Mouse (Mus musculus): ENCODE measurements around the gene Selenbp1.
"Not testable (repeated sequence)": the region's sequence is repeated elsewhere in the genome, so short reads cannot be mapped to it uniquely, and the experiment has no call there.

The Selenbp1 gene

GRCm38 (mm10) chr3:94932809-94933564, at the start of gene Selenbp1:
Gene Selenbp1 (plus strand): TSS chr3:94933056.
- DNase-seq = peak; percentile 90 to 93

DNA sequence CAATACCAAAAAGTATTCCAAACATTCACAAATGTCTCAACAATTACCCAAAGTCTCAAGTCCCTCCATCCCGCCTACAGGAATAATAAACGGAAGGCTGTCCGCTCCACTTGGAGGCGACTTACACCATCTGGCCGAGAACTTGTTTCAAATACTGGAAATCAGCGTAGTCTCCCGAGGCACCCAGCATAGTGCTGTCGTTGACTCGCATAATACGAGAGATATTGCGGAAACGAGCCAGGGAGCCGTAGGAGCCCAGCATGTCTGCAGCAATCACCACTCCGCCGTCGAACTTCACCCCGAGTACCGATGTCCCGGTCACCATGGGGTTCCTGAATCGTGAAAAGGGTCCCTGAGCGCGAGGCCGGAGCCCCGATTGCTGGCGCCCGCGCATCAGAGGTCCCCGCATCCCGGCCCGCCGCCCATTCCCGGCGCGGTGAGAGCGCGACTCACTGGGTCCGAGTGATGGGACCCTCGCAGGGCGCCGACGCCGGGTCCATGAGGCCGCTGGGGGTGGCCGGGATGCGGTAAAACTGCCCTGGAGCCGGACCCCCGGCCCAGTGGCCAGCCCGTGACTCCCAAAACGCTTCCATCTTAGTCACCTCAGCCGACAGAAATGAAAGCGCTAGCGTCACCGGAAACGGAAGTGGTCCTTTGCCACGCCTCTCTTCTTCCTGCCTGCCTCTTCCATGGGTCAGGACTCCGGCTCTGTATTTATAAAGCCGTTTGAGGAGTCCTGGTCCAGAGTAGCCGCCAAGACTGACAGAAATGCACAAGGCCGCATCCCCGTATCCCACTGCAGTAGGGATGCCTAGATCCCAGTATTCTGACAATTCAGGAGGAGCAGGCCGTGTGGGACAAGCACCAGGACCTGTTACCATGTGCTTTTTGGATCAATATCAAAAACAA, 46.3 kb upstream of the Selenbp1 start, which contains the start of gene Psmb4:
Psmb4 (minus strand) TSS at position 646 of the 909 bp plus-strand sequence.
- DNase-seq = peak; percentile 88 to 90

DNA sequence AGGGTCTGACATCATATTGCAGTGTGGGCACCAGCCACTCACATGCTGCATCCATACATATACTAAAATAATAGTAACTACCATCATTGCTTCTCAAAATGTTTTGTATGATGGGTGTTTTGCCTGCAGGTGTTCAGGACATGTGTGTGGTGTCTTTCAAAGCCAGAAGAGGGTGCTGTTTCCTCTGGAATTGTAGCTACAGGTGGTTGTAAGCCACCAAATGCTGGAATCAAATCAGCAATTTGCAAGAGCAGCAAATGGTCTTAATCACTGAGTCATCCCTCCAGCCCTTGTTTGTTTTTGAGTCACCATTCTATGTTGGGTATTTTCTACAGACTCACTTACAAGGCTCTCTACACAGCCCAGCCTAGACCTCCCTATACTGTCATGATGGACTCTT, 44.3 kb upstream of the Selenbp1 start:
- DNase-seq = peak; percentile 43 to 57

DNA sequence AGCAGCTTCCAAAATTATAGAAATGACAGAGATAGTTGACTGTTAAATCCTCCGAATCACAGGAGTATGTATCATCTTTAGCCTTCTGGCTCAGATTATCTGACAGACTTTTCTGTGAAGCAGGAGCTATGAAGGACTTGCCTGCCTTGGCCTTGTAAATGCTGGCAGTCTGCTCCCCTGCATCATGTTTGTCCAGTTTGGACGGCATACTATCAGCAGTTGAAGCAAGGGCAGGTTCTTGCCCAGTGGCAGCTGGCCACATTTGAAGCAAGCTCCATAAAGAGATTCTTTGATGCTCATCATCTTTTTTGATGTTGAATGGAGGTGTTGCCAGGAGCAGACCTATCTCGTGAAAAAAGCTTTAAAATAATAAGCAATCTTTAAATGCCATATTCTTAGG, 38.8 kb upstream of the Selenbp1 start:
- no peak for DNase-seq

DNA sequence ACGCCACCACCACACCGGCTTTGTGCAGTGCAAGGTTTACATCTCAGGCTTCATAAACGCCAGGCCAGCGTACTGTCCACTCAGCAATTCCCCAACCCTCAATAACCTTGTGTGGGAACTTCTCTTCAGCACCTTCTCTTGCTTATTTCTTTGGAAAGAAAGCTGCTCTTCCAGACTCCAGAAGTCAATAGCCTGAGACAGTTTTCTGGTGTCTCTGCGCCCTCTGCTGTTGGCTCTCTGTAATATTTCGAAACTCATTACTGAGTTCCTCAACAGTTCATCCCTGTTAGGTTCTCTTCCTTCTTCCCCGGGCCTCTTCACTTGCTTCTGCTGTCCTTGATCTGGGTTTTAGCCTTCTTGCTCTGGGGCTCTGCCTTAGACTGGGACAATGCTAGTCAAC, 30.1 kb upstream of the Selenbp1 start:
- DNase-seq = peak; percentile 79 to 80

- DNase-seq = not testable (repeated sequence)
Measured at GRCm38 (mm10) chr3:94904759-94905158, 28.1 kb upstream of the Selenbp1 start.

DNA sequence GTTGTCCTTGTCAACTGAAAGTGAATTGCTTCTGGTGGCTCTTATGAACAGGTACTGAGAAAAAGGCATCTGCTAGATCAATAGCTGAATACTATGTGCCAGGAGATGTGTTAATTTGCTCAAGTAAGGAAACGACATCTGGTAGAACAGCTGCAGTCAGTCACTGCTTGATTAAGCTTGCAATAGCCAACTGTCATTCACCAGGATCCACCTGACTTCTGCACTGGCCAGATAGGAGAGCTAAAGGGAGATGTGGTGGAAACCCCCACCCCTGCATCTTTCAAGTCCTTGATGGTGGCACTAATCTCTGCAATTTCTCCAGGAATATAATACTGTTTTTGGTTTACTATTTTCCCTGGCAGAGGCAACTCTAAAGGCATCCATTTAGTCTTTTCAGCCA, 26.4 kb upstream of the Selenbp1 start:
- DNase-seq = no peak

DNA sequence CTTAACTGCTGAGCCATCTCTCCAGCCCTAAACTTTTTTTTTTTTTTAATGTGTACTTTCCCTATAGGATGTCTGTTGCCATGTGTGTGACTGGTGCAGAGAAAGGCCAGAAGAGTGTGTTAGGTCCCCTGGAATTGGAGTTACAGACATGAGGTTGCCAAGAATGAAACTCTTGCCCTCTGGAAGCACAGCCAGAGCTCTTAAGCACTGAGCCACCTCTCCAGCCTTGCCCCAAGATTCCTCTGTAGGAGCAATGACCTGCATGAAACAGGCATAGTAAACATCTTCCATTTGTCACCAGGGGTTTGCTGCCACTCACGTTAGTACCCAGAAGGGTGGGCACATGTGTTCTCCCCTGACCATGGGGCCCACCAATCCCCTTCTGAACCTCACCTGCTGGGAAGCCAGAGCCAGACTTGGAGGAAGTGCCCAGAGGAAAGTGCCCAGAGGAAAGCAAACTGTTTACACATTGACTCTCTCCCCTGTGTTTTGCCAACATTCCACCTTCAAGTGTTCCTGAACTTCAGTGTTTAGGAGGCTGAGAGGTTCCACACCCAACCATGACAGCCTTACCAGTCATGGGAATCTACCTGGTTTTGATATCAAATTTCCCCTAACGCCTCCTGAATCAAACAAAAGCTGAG, 21.7 kb upstream of the Selenbp1 start:
- DNase-seq = no peak

GRCm38 (mm10) chr3:94913801-94914200, 19.1 kb upstream of the Selenbp1 start:
- peak in 1 of 2 experiments; percentile 24 for DNase-seq

GRCm38 (mm10) chr3:94915903-94916741, 16.7 kb upstream of the Selenbp1 start:
- peak in 1 of 2 experiments; percentile 22 for DNase-seq

- DNase-seq = peak; percentile 77 to 89
Measured at GRCm38 (mm10) chr3:94917816-94918361, 15.0 kb upstream of the Selenbp1 start.

DNA sequence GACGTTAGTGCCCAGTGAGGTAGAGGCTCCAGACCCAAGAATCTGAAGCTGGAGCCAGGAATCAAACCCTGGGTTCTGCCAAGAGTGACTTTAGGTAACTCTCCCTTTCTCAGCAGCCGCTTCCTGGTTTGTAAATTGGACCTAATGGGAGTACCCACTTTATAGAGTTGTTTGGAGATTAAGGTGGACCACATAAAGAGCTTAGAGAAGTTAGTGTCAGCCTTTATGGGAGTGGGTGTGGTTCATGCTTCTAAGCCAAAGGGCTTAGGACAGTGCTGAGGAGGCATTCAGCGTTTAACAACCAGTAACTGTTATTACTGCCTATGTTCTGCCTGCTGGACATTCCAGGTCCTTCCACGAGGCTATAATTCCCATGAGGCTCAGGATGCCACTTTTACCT, 14.0 kb upstream of the Selenbp1 start:
- DNase-seq = no peak

DNA sequence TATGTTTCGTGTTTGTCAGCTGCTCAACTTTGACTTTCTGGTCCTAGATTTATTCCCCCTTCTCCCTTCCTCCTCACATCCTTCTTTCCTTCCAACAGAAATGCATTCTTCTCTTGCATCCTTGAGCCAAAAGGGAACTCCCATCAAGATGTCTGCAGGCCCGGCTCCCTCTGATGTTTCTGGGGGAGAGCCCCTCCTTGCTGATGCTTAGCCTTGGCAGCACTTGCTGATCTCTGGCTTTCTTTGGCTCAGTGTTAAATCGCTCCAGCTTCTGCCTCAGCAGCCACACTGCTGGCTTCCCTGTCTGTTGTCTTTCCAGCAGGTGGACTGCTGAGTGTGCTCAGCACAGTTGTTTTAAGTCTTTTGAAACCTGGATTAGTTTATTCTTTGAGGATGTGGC, 11.8 kb upstream of the Selenbp1 start:
- DNase-seq = peak; percentile 34 to 45

- no peak for DNase-seq
Measured at GRCm38 (mm10) chr3:94922333-94922732, 10.5 kb upstream of the Selenbp1 start.

GRCm38 (mm10) chr3:94924688-94925087, 8.2 kb upstream of the Selenbp1 start:
- DNase-seq = no peak

DNA sequence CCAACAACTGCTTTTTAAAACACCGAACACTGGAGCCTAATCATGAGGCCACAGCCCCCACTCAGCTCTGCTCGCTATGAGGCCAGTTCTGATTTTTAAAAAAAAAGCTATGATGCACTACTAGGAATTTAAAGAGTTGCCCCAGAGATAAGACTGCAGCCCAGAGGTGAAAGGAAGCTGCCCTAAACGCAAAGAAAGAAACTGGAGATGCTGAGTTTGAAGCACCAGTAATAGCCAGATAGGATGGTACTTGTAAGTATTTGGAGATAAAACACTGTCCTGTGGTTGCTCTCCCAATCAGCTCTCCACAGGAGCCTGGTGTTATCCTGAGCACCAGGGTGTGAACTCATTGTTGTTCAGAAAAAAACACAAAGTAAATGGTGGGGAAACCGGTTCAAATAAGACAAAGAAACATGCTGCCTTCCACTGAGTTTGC, 6.5 kb upstream of the Selenbp1 start:
- DNase-seq = not testable (repeated sequence)

- not testable (repeated sequence) for DNase-seq
Measured at GRCm38 (mm10) chr3:94928979-94929378, 3.9 kb upstream of the Selenbp1 start.

GRCm38 (mm10) chr3:94930386-94931266, 2.2 kb upstream of the Selenbp1 start:
- peak; percentile 62 to 73 for DNase-seq

DNA sequence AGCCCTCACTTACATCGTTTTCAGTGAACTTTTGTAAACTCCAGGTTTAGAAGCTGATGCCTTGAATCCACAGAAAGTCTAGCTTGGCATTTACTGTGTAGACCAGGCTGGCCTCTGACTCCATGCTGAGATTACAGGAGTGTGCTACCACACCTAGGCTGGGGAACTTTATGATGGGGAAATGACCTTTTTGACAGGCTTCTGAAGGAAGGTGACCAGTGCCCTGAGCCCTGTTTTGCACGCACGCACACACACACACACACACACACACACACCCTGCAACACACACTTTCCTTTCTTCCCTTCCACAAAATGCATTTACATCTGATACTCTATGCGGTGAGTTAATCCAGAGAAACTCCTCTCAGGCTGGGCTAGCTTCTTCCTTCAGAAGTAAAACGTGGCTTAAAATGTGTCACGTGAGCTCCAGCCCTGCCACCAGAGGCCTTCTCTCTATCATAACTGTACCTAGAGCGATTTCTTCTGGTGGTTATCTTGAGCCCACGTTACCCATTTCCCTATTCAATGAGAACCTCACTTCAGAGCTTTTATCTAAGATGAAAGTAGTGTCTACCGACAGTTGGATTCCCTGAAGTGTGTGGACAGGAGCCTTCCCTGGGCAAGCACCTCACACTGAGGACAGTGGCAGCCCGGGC, 1.3 kb upstream of the Selenbp1 start:
- DNase-seq = not testable (repeated sequence)

GRCm38 (mm10) chr3:94932279-94932678, 577 bp upstream of the Selenbp1 start:
- DNase-seq = not testable (repeated sequence)
